Mouse (Mus musculus): ENCODE results near the gene Pik3cb.

Gene Pik3cb

GRCm38 (mm10) chr9:99146855-99147735, 6.7 kb upstream of the Pik3cb start:
- no peak for DNase-seq (ENCODE audit: low spot score in 2 of 2)

GRCm38 (mm10) chr9:99145756-99146155, 5.3 kb upstream of the Pik3cb start:
- no peak for DNase-seq (ENCODE audit: low spot score in 2 of 2)

- DNase-seq (ENCODE audit: low spot score in 2 of 2), result no peak
Observed at GRCm38 (mm10) chr9:99144416-99144989, 4.1 kb upstream of the Pik3cb start.

GRCm38 (mm10) chr9:99141618-99142017, 1.2 kb upstream of the Pik3cb start:
- no peak for DNase-seq (ENCODE audit: low spot score in 2 of 2)

- no peak for DNase-seq (ENCODE audit: low spot score in 2 of 2)
Observed at GRCm38 (mm10) chr9:99141171-99141570, 750 bp upstream of the Pik3cb start.

GRCm38 (mm10) chr9:99139194-99140023, 1.0 kb downstream of the Pik3cb start:
- DNase-seq (ENCODE audit: low spot score in 2 of 2), result peak; percentile 17

GRCm38 (mm10) chr9:99137301-99137700, 3.1 kb downstream of the Pik3cb start:
- DNase-seq (ENCODE audit: low spot score in 2 of 2), result no peak

- no peak for DNase-seq (ENCODE audit: low spot score in 2 of 2)
Observed at GRCm38 (mm10) chr9:99131951-99132470, 8.4 kb downstream of the Pik3cb start.

GRCm38 (mm10) chr9:99131119-99131518, 9.3 kb downstream of the Pik3cb start:
- DNase-seq (ENCODE audit: low spot score in 2 of 2), result no peak

GRCm38 (mm10) chr9:99127578-99127977, 12.8 kb downstream of the Pik3cb start:
- DNase-seq (ENCODE audit: low spot score in 2 of 2), result no peak

- no peak for DNase-seq (ENCODE audit: low spot score in 2 of 2)
Observed at GRCm38 (mm10) chr9:99122749-99123148, 17.7 kb downstream of the Pik3cb start.

- DNase-seq (ENCODE audit: low spot score in 2 of 2), result no peak
Observed at GRCm38 (mm10) chr9:99112409-99112808, 28.0 kb downstream of the Pik3cb start.

GRCm38 (mm10) chr9:99111085-99111484, 29.3 kb downstream of the Pik3cb start:
- no peak for DNase-seq (ENCODE audit: low spot score in 2 of 2)

- no peak for DNase-seq (ENCODE audit: low spot score in 2 of 2)
Observed at GRCm38 (mm10) chr9:99110213-99110612, 30.2 kb downstream of the Pik3cb start.

GRCm38 (mm10) chr9:99109585-99109984, 30.8 kb downstream of the Pik3cb start:
- no peak for DNase-seq (ENCODE audit: low spot score in 2 of 2)

GRCm38 (mm10) chr9:99104449-99104848, 36.0 kb downstream of the Pik3cb start:
- no peak for DNase-seq (ENCODE audit: low spot score in 2 of 2)

GRCm38 (mm10) chr9:99103865-99104264, 36.6 kb downstream of the Pik3cb start:
- no peak for DNase-seq (ENCODE audit: low spot score in 2 of 2)

GRCm38 (mm10) chr9:99098482-99099129, 41.8 kb downstream of the Pik3cb start:
- no peak for DNase-seq (ENCODE audit: low spot score in 2 of 2)

GRCm38 (mm10) chr9:99097668-99098067, 42.8 kb downstream of the Pik3cb start:
- no peak for DNase-seq (ENCODE audit: low spot score in 2 of 2)

- DNase-seq (ENCODE audit: low spot score in 2 of 2), result no peak
Observed at GRCm38 (mm10) chr9:99095192-99095591, 45.2 kb downstream of the Pik3cb start.

GRCm38 (mm10) chr9:99090546-99090945, 49.9 kb downstream of the Pik3cb start:
- DNase-seq (ENCODE audit: low spot score in 2 of 2), result no peak

- DNase-seq (ENCODE audit: low spot score in 2 of 2), result no peak
Observed at GRCm38 (mm10) chr9:99089904-99090303, 50.5 kb downstream of the Pik3cb start.

Data from thymus, postnatal 10 days (tissue).